Mouse (Mus musculus): ENCODE measurements at regions not wholly inside any gene's neighbourhood (a gene's known extent, or its start where the extent isn't known, plus 50 kb on each side); places are given as distances from the start of the nearest gene placed in this dataset.

DNA sequence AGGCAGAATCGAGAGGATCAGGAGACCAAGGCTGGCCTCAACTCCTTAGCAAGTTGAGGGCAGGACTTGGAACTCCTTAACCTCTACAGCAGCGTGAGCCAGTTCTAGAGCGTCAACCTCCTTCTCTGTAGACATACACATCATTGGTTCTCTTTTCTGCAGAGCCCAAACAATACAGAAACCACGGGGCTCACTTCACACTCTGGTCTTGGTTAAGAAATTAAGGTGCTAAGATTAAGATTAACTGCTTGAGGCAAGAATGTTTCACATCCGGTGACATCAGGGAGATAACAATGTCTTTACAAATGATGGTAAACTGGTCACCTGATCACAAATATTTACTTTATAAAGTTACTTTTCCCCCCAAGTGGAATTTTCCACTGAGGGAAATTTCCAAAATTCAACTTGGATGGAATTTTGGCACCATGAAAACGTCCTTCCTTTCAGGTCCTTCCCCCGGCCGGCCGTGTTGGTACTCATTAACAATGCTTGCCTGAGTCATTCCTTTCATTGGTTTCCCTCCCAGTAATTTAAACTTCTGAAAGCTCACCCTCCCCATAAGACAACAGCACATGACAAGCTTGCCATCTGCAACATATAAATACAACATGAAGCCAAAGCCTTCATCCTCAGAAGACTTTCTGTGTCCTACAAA lies 77.3 kb upstream of the Kdm7a start:
- H3K4me3 ChIP-seq (ENCODE audit: low read length): no peak overlapping the region
- DNase-seq (ENCODE audit: low spot score) (no peak), ATAC-seq (no peak)
- no peak overlapping the region for H3K27ac ChIP-seq
- H3K9me3 ChIP-seq (ENCODE audit: low read length): no peaks in the 10 kb centered on the region
- 84% methylated on average over 9 of the region's 9 CpGs for WGBS
- H3K4me1 ChIP-seq (ENCODE audit: insufficient read depth, low read length): 0 out of 2 replicates have a peak, but pooled peaks cover 5% of the 10 kb centered on the region
- H3K4me2 ChIP-seq (ENCODE audit: low read depth, low read length): no peak overlapping the region
- H3K36me3 ChIP-seq (ENCODE audit: insufficient read depth, low read length): no peaks in the 10 kb centered on the region
- H3K9ac ChIP-seq (replicated peaks; ENCODE audit: low read length): no peak overlapping the region
- no peak for TF ChIP-seq CTCF (IDR thresholded peaks at IDR 0.05; ENCODE audit: low read depth)
- H3K27me3 ChIP-seq (ENCODE audit: insufficient read depth, low read length): no peaks in the 10 kb centered on the region

DNA sequence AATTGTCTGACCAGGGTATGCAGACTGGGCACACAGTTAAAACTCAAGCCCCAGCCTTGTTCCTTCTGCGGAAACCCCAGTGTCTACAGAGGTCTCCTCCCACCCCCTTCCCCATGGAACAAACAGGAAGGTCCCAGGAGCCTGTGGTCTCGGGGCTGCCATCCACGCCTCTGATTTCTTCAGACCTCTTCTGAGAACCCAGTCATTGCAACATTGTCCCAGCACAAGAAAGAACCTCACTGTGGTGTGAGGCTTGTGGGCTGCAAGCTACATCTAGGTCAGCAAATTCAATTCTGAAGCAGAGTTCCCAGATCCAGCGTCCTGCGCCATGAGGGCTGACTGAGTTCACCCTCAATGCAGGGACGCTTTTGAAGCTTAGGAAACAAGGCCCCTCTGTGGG lies 71.7 kb upstream of the Kdm7a start:
- WGBS: 92% methylated on average over 6 of the region's 6 CpGs
- Histone ChIP-seq H3K9ac (replicated peaks; ENCODE audit: low read length) (no peak overlapping the region), H3K4me1 (ENCODE audit: insufficient read depth, low read length) (no peaks in the 10 kb centered on the region), H3K27ac (no peak overlapping the region), H3K36me3 (ENCODE audit: insufficient read depth, low read length) (no peaks in the 10 kb centered on the region), H3K9me3 (ENCODE audit: low read length) (no peaks in the 10 kb centered on the region), H3K4me2 (ENCODE audit: low read depth, low read length) (no peak overlapping the region), H3K27me3 (ENCODE audit: insufficient read depth, low read length) (no peaks in the 10 kb centered on the region), H3K4me3 (ENCODE audit: low read length) (no peak overlapping the region)
- DNase-seq (ENCODE audit: low spot score): no peak
- TF ChIP-seq CTCF (IDR thresholded peaks at IDR 0.05; ENCODE audit: low read depth): no peak
- no peak for ATAC-seq

DNA sequence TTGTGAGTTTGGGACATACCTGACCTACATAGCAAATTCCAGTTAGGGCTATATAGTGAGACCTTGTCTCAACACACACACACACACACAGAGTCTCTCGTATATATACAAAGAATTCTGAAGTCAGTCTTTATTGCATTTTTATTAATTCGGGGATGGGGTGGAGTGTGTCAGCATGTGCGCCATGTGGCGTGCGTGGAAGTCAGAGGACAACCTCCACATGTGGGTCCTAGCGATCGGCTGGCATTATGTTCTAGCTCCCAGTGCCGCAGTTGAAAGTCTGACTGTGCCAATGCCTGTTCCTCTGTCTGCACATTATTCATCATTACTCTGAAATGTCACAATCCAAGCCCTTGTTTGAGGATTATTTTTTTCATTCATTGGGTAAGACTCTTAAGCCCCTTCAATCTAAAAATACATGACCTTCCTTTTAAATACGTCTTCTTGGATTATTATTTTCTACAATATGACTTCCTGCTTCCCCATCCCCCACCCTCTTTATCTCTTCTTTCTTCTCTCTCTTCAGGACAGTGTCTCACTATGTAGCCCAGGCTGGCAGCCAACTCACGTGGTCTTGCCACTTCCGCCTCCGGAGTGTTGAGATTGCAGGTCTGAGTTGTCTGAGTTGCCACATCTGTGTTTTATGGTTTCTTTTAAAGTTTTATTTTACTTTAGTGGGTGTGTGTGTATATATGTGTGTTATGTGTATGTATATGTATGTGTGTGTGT lies 68.3 kb upstream of the Kdm7a start:
- H3K9ac ChIP-seq (replicated peaks; ENCODE audit: low read length): no peak overlapping the region
- TF ChIP-seq CTCF (IDR thresholded peaks at IDR 0.05; ENCODE audit: low read depth): no peak
- H3K4me3 ChIP-seq (ENCODE audit: low read length): no peak overlapping the region
- no peak overlapping the region for H3K4me2 ChIP-seq (ENCODE audit: low read depth, low read length)
- H3K9me3 ChIP-seq (ENCODE audit: low read length): no peaks in the 10 kb centered on the region
- no peaks in the 10 kb centered on the region for H3K27me3 ChIP-seq (ENCODE audit: insufficient read depth, low read length)
- H3K27ac ChIP-seq: no peak overlapping the region
- H3K36me3 ChIP-seq (ENCODE audit: insufficient read depth, low read length): no peaks in the 10 kb centered on the region
- 80% methylated on average over 12 of the region's 12 CpGs for WGBS
- DNase-seq (ENCODE audit: low spot score) (no peak), ATAC-seq (no peak)
- H3K4me1 ChIP-seq (ENCODE audit: insufficient read depth, low read length): no peaks in the 10 kb centered on the region

DNA sequence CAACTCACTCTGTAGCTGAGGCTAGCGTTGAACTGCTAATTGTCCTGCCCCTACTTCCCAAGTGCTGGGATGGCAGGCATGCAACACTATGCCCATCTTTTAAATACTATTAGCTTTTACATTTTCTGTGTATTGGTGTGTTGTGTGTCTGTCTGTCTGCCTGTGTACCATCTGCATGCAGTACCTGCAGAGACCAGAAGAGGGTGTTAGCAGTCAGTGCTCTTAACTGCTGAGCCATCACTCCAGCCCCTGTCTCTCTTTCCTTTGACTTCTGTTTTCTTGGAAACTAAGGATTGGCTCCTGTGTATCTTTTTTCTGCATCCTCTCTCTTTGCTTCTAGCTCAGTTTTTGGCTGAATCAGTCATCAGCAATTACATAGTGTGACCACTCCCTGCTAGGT lies 66.8 kb upstream of the Kdm7a start:
- Histone ChIP-seq H3K27ac (no peak overlapping the region), H3K4me1 (ENCODE audit: insufficient read depth, low read length) (no peaks in the 10 kb centered on the region), H3K9me3 (ENCODE audit: low read length) (no peaks in the 10 kb centered on the region), H3K36me3 (ENCODE audit: insufficient read depth, low read length) (no peaks in the 10 kb centered on the region), H3K9ac (replicated peaks; ENCODE audit: low read length) (no peak overlapping the region), H3K4me2 (ENCODE audit: low read depth, low read length) (no peak overlapping the region), H3K4me3 (ENCODE audit: low read length) (no peak overlapping the region), H3K27me3 (ENCODE audit: insufficient read depth, low read length) (no peaks in the 10 kb centered on the region)
- TF ChIP-seq CTCF (IDR thresholded peaks at IDR 0.05; ENCODE audit: low read depth): peak; percentile 37
- DNase-seq (ENCODE audit: low spot score): no peak
- ATAC-seq: no peak
- WGBS: 94% methylated on average over 1 of the region's 1 CpGs

DNA sequence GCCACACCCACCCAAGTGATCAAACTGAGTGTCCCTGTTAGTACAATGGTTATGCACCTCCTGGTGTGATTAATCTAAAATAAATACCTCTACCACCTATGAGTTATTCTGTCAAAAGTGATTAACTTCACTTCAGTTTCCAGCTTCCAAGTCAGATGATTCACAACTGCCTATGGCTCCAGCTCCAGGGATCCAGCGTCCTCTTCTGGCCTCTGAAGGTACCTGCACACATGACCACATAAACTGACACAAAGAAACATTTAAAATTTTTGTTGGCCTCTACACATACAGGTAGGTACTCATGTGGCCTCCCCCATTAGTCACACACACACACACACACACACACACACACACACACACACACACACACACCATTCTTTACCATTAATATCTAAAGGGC lies 63.9 kb upstream of the Kdm7a start:
- no peak overlapping the region for H3K4me3 ChIP-seq (ENCODE audit: low read length)
- no peaks in the 10 kb centered on the region for H3K27me3 ChIP-seq (ENCODE audit: insufficient read depth, low read length)
- H3K4me1 ChIP-seq (ENCODE audit: insufficient read depth, low read length): no peaks in the 10 kb centered on the region
- no peak; the same call in 1 of the 2 replicates for TF ChIP-seq CTCF (IDR thresholded peaks at IDR 0.05; ENCODE audit: low read depth)
- H3K9me3 ChIP-seq (ENCODE audit: low read length): no peaks in the 10 kb centered on the region
- no peak overlapping the region for H3K9ac ChIP-seq (replicated peaks; ENCODE audit: low read length)
- H3K27ac ChIP-seq: no peak overlapping the region
- 92% methylated on average over 1 of the region's 1 CpGs for WGBS
- DNase-seq (ENCODE audit: low spot score) (no peak), ATAC-seq (no peak)
- no peaks in the 10 kb centered on the region for H3K36me3 ChIP-seq (ENCODE audit: insufficient read depth, low read length)
- H3K4me2 ChIP-seq (ENCODE audit: low read depth, low read length): no peak overlapping the region

DNA sequence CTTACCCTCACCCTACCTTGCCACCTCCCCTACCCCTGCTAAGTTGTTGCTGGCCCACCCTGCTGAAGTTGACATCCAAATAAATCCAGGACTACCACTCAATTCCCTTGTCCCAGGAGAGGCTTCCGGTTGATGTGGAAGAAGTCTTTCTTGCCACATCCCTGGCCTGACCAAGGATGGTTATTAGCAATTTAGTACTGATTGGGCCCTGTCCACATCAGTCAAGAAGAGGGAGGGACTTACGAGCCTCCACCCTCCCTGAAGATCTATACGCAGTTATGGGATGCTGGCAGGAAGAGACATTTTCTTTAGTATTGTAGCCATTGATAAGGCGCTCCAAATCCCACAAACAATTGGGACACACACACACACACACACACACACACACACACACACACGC lies 63.1 kb upstream of the Kdm7a start:
- H3K9ac ChIP-seq (replicated peaks; ENCODE audit: low read length): no peak overlapping the region
- no peak overlapping the region for H3K4me2 ChIP-seq (ENCODE audit: low read depth, low read length)
- no peaks in the 10 kb centered on the region for H3K9me3 ChIP-seq (ENCODE audit: low read length)
- H3K27me3 ChIP-seq (ENCODE audit: insufficient read depth, low read length): no peaks in the 10 kb centered on the region
- ATAC-seq (no peak; the same call in 1 of the 2 replicates), DNase-seq (ENCODE audit: low spot score) (no peak)
- WGBS: 57% methylated on average over 5 of the region's 5 CpGs
- H3K27ac ChIP-seq: no peak overlapping the region
- TF ChIP-seq CTCF (IDR thresholded peaks at IDR 0.05; ENCODE audit: low read depth): no peak
- no peak overlapping the region for H3K4me3 ChIP-seq (ENCODE audit: low read length)
- no peaks in the 10 kb centered on the region for H3K36me3 ChIP-seq (ENCODE audit: insufficient read depth, low read length)
- H3K4me1 ChIP-seq (ENCODE audit: insufficient read depth, low read length): no peaks in the 10 kb centered on the region
